8 mouse cellular contexts compared by ENCODE assay signal in genomic region chr12:86726120-86726640, GRCm38 (mm10). TPM values are rescaled to one million over a fixed set of nuclear protein-coding genes. Genes with fewer than 3 reads are reported as not detected.
DNase-seq lines count a peak whose midpoint lies in the region; ATAC-seq lines count a peak whose summit lies in the region.

TSS of gene Angel1 (minus strand) at chr12:86726460.

- H3K4me3 ChIP-seq in intestine, embryonic 14.5 days (ENCODE audit: low read depth, low read length): peak within 1 kb of the TSS; percentile 73

- no peaks in the 10 kb centered on the region for H3K9me3 ChIP-seq in intestine, embryonic 14.5 days (ENCODE audit: control insufficient read depth, low read length)

- 0% methylated on average over 44 of the region's 44 CpGs for WGBS in intestine, embryonic 14.5 days

- DNase-seq in adrenal gland, adult 18-20 months (ENCODE audit: low spot score in 2 of 2): peak; percentile 97
- peak; percentile 98 for DNase-seq in embryo, embryonic 11 days
- peak; percentile 95 for DNase-seq in gastrocnemius, postnatal 25 days
- peak; percentile 98 for DNase-seq in intestine, embryonic 14.5 days (ENCODE audit: low spot score)
- peak; percentile 94 to 96 for DNase-seq in left cerebral cortex, postnatal 14 days (ENCODE audit: low spot score in 2 of 2)
- peak; percentile 97 for DNase-seq in mesoderm, embryonic 11.5 days (ENCODE audit: low read depth, low spot score)
- DNase-seq in right cerebral cortex, postnatal 36 days (ENCODE audit: low spot score in 2 of 2): peak; percentile 92 to 93
- peak; percentile 97 for DNase-seq in yolk sac, embryonic 10.5 days (ENCODE audit: low spot score)

- 0 out of 2 replicates have a peak within 1 kb of the TSS, but pooled peaks have one; percentile 33 for H3K27ac ChIP-seq in intestine, embryonic 14.5 days (ENCODE audit: low read depth)

- intact Hi-C loops in left cerebral cortex, postnatal 14 days (cut with DNase I): no loop called here

- peak; percentile 100 for ATAC-seq in intestine, embryonic 14.5 days (replicated peaks; ENCODE audit: low FRiP score, low TSS enrichment, low read depth)

- peak within 1 kb of the TSS; percentile 91 for H3K4me2 ChIP-seq in intestine, embryonic 14.5 days (ENCODE audit: low read length)

- H3K36me3 ChIP-seq in intestine, embryonic 14.5 days (ENCODE audit: control insufficient read depth, insufficient read depth, low read length): no peaks in the 10 kb centered on the region

- peak within 1 kb of the TSS; percentile 60 for H3K9ac ChIP-seq in intestine, embryonic 14.5 days (ENCODE audit: low read length)

- H3K4me1 ChIP-seq in intestine, embryonic 14.5 days (replicated peaks; ENCODE audit: control insufficient read depth, insufficient read depth, low read length): no peaks in the 10 kb centered on the region; the same call in 1 of the 2 replicates

- no peaks in the 10 kb centered on the region for H3K27me3 ChIP-seq in intestine, embryonic 14.5 days (replicated peaks; ENCODE audit: control insufficient read depth, insufficient read depth, low read length)

RNA-seq across cellular contexts. Expression of gene Angel1, which starts in this region (rescaled TPM):
- total RNA-seq in adrenal gland, adult 18-20 months (2021): 1 to 10 TPM; 2.3 to 2.4 TPM
- total RNA-seq in gastrocnemius, postnatal 25 days (2021): 1 to 10 TPM; 3.3 to 3.8 TPM
- 7.8 TPM in 2 replicates for polyA plus RNA-seq in intestine, embryonic 14.5 days (2014; fragmentation: Nextera tagmentation; extraction: Ambion mirVana)
- total RNA-seq in left cerebral cortex, postnatal 14 days (2021): 1 to 10 TPM; 8.3 to 8.8 TPM

Comparison
In these comparisons a context has a peak if more than half of its experiments do, and no peak if none do; other contexts are left out.
1. Peak in every context shown above with its lines: DNase-seq, ATAC-seq, H3K4me3 ChIP-seq and H3K27ac ChIP-seq.